Mouse (Mus musculus) cortical plate, adult 2 months (tissue): ENCODE measurements around the gene 4933427D14Rik.

Experiments
- CTCF ChIP-seq: fragments of 200-500 bp; IDR thresholded peaks from 2 replicates; pipeline ENCODE4 v1.5.1; 2011; ENCODE audit warnings: mild to moderate bottlenecking, control low read depth, low read length; ENCODE audit not compliant: insufficient read depth; ENCODE audit errors: extremely low read depth
- POLR2A ChIP-seq: fragments of 200-500 bp; IDR thresholded peaks from 2 replicates; pipeline ENCODE4 v1.6.1; 2011; ENCODE audit warnings: mild to moderate bottlenecking, low read length, control low read depth; ENCODE audit not compliant: insufficient read depth; ENCODE audit errors: extremely low read depth

DNA sequence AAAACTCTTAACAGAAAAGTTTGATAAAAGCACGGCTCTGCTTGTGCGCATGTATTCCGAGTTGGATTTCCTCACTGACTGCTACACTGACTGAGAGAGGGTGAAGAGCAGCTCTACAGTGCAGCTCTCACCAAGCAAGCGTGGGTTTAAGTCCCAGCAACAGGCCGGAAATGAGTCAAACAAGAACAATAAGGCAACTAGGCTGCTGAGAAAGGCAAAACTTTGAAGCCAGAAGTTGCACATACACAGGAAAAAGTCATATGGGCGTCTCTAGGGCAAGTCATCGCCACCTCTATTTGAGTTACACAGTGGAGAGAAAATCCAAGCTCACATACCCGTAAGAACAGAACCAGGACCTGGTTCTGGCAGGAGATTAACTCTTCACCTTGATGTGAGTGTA, 10.8 kb downstream of the 4933427D14Rik start:
- TF ChIP-seq CTCF (no peak), POLR2A (no peak)
